Mouse (Mus musculus): ENCODE data around the gene Zfp609. TPM values are rescaled to one million over a fixed set of nuclear protein-coding genes. Genes with fewer than 3 reads are reported as not detected.

Zfp609 gene
- polyA plus RNA-seq, 1 experiment = 30.4 TPM

DNA sequence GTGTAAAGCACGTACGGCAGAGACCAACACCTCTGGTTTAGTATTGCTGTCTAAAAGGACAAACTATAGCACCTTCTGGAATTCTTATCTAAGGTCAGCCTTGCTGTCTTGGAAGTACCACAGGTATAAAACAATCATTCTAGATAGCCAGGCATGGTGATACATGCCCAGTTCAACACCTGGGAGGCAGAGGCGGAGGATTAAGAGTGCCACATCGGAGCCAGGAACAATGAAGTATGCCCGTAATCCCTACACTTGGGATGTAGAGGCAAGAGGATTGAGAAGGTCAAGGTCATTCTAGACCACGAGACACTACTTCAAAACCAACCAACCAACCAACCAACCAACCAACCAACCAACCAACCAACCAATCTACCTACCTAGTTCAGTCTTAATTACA is 98.8 kb downstream of the Zfp609 start:
- TF ChIP-seq CTCF (IDR thresholded peaks at IDR 0.05; ENCODE audit: borderline replicate concordance, insufficient read depth, low read length) (no peak), POLR2A (IDR thresholded peaks at IDR 0.05; ENCODE audit: low read depth, low read length) (no peak)
- Histone ChIP-seq H3K4me3 (ENCODE audit: insufficient read depth, low read length) (no peak overlapping the region), H3K27ac (ENCODE audit: insufficient read depth, low read length) (no peak overlapping the region), H3K4me1 (ENCODE audit: control insufficient read depth, insufficient read depth, low read length) (peaks cover 2% of the 10 kb centered on the region; the same call in 1 of the 2 replicates)

DNA sequence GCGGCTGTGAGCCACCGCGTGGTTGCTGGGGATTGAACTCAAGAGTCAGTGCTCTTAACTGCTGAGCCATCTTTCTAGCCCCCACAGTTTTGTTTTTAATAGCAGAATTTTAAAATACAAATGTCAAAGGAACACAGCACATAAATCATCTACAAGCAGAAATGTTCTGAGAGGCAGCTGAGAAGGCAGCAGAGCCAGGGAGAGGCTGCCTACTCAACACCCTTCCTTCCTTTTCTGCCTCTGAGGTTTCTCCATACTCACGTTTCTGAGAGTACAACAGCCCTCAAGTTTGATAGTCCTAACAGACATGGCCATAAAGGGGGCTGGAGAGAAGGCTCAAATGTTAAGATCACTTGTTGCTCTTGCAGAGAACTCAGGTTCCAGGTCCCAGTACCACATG is 99.9 kb downstream of the Zfp609 start:
- Histone ChIP-seq H3K4me3 (ENCODE audit: insufficient read depth, low read length) (no peak overlapping the region), H3K27ac (ENCODE audit: insufficient read depth, low read length) (no peak overlapping the region), H3K4me1 (ENCODE audit: control insufficient read depth, insufficient read depth, low read length) (peaks cover 2% of the 10 kb centered on the region; the same call in 1 of the 2 replicates)
- TF ChIP-seq CTCF (IDR thresholded peaks at IDR 0.05; ENCODE audit: borderline replicate concordance, insufficient read depth, low read length) (no peak), POLR2A (IDR thresholded peaks at IDR 0.05; ENCODE audit: low read depth, low read length) (no peak)

GRCm38 (mm10) chr9:65726431-65726830 is 100.9 kb downstream of the Zfp609 start:
- Histone ChIP-seq H3K27ac (ENCODE audit: insufficient read depth, low read length) (no peak overlapping the region), H3K4me1 (ENCODE audit: control insufficient read depth, insufficient read depth, low read length) (peaks cover 9% of the 10 kb centered on the region), H3K4me3 (ENCODE audit: insufficient read depth, low read length) (no peak overlapping the region)
- no peak for TF ChIP-seq CTCF (IDR thresholded peaks at IDR 0.05; ENCODE audit: borderline replicate concordance, insufficient read depth, low read length)
- no peak for TF ChIP-seq POLR2A (IDR thresholded peaks at IDR 0.05; ENCODE audit: low read depth, low read length)

DNA sequence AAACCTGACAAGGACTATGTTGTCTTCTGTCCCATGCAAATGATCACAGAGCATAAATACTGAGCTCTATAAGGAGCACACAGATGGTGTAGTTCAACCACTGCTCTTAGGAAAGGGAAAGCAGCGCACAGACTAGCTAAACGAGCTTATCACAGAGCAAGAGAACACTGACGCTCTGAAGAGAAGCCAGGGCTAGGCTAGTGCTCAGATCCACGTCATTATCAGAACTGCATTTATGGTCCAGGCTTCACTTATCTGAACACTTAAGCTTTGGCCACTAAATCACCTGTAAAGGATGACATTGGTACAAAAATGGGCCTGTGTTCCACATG is 102.1 kb downstream of the Zfp609 start:
- H3K4me1 ChIP-seq (ENCODE audit: control insufficient read depth, insufficient read depth, low read length) = peaks cover 13% of the 10 kb centered on the region
- no peak overlapping the region for H3K27ac ChIP-seq (ENCODE audit: insufficient read depth, low read length)
- TF ChIP-seq POLR2A (IDR thresholded peaks at IDR 0.05; ENCODE audit: low read depth, low read length) = no peak
- no peak for TF ChIP-seq CTCF (IDR thresholded peaks at IDR 0.05; ENCODE audit: borderline replicate concordance, insufficient read depth, low read length)
- H3K4me3 ChIP-seq (ENCODE audit: insufficient read depth, low read length) = no peak overlapping the region

- Histone ChIP-seq H3K27ac (ENCODE audit: insufficient read depth, low read length) (no peak overlapping the region), H3K4me3 (ENCODE audit: insufficient read depth, low read length) (no peak overlapping the region), H3K4me1 (ENCODE audit: control insufficient read depth, insufficient read depth, low read length) (peaks cover 13% of the 10 kb centered on the region)
- no peak for TF ChIP-seq POLR2A (IDR thresholded peaks at IDR 0.05; ENCODE audit: low read depth, low read length)
- TF ChIP-seq CTCF (IDR thresholded peaks at IDR 0.05; ENCODE audit: borderline replicate concordance, insufficient read depth, low read length) = no peak
Observed at GRCm38 (mm10) chr9:65724471-65725290, 102.7 kb downstream of the Zfp609 start.

GRCm38 (mm10) chr9:65721161-65721566 is 106.2 kb downstream of the Zfp609 start:
- TF ChIP-seq POLR2A (IDR thresholded peaks at IDR 0.05; ENCODE audit: low read depth, low read length) = no peak
- no peak for TF ChIP-seq CTCF (IDR thresholded peaks at IDR 0.05; ENCODE audit: borderline replicate concordance, insufficient read depth, low read length)
- Histone ChIP-seq H3K27ac (ENCODE audit: insufficient read depth, low read length) (no peak overlapping the region), H3K4me1 (ENCODE audit: control insufficient read depth, insufficient read depth, low read length) (peaks cover 13% of the 10 kb centered on the region), H3K4me3 (ENCODE audit: insufficient read depth, low read length) (no peak overlapping the region)

DNA sequence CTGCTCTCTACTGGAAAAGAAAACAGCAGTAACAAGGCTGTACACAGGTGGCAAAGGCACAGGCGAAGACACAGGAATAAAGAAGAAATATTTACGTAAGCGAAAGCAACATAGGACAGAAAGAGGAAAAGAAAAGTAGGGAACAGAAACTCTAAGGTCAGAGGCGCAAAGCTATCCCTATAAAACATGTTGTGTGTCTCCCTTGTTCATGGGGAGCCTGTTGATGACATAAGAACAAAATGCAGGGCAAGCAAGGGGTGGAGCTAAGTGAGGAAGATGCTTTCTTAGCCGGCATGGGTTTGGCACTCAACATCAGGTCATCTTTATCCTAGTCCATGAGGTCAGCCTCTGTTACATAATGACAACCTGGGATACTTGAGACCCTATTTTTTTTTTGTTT is 109.2 kb downstream of the Zfp609 start:
- Histone ChIP-seq H3K27ac (ENCODE audit: insufficient read depth, low read length) (no peak overlapping the region), H3K4me1 (ENCODE audit: control insufficient read depth, insufficient read depth, low read length) (peaks cover 11% of the 10 kb centered on the region), H3K4me3 (ENCODE audit: insufficient read depth, low read length) (no peak overlapping the region)
- TF ChIP-seq CTCF (IDR thresholded peaks at IDR 0.05; ENCODE audit: borderline replicate concordance, insufficient read depth, low read length) (no peak), POLR2A (IDR thresholded peaks at IDR 0.05; ENCODE audit: low read depth, low read length) (no peak)

- no peak for TF ChIP-seq CTCF (IDR thresholded peaks at IDR 0.05; ENCODE audit: borderline replicate concordance, insufficient read depth, low read length)
- TF ChIP-seq POLR2A (IDR thresholded peaks at IDR 0.05; ENCODE audit: low read depth, low read length) = no peak
- Histone ChIP-seq H3K4me1 (ENCODE audit: control insufficient read depth, insufficient read depth, low read length) (0 out of 2 replicates have a peak, but pooled peaks cover 5% of the 10 kb centered on the region), H3K4me3 (ENCODE audit: insufficient read depth, low read length) (no peak overlapping the region), H3K27ac (ENCODE audit: insufficient read depth, low read length) (no peak overlapping the region)
Observed at GRCm38 (mm10) chr9:65703926-65704595, 123.3 kb downstream of the Zfp609 start.

DNA sequence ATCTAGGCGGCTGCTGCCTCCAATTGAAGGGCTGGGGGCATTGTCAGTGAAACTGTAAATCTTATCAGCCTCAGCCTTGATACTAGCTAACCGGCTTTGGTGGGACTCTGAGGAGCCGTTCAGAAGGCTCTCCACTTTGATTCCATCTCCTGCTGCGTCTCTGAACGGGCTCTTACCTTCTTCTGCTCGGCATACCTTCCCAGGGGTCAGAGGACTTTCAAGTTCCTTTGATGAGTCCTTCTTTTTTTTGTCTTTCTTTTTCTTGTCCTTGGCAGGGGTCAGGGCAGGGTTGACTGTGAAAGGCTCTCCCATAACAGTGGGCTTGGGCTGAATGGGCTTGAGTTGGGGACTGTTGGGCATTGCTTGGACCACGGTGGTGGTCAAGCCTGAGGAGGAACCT is 124.1 kb downstream of the Zfp609 start:
- TF ChIP-seq POLR2A (IDR thresholded peaks at IDR 0.05; ENCODE audit: low read depth, low read length) (no peak), CTCF (IDR thresholded peaks at IDR 0.05; ENCODE audit: borderline replicate concordance, insufficient read depth, low read length) (no peak)
- Histone ChIP-seq H3K4me1 (ENCODE audit: control insufficient read depth, insufficient read depth, low read length) (0 out of 2 replicates have a peak, but pooled peaks cover 5% of the 10 kb centered on the region), H3K27ac (ENCODE audit: insufficient read depth, low read length) (no peak overlapping the region), H3K4me3 (ENCODE audit: insufficient read depth, low read length) (no peak overlapping the region)

DNA sequence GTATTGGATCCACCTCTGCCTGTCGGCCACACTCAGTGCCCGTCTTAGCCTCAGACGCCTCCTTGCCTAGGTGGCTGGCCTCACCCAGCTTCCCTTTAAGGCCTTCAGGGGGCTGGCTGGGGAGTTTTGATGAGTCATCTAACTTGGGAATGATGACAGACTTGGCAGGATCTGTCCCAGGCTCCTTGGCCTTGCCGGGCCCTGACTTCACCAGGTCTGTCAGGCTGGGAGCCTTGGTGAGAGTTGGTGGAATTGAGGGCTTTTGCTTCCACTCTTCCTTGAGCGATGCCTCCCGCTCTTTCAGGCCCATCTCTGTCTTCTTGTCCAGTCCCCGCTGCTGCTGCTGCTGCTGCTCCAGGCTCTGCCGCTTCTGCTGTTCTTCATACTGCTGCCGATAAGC is 125.1 kb downstream of the Zfp609 start:
- H3K27ac ChIP-seq (ENCODE audit: insufficient read depth, low read length) = no peak overlapping the region
- H3K4me3 ChIP-seq (ENCODE audit: insufficient read depth, low read length) = no peak overlapping the region
- TF ChIP-seq POLR2A (IDR thresholded peaks at IDR 0.05; ENCODE audit: low read depth, low read length) (no peak), CTCF (IDR thresholded peaks at IDR 0.05; ENCODE audit: borderline replicate concordance, insufficient read depth, low read length) (no peak)
- 0 out of 2 replicates have a peak, but pooled peaks cover 5% of the 10 kb centered on the region for H3K4me1 ChIP-seq (ENCODE audit: control insufficient read depth, insufficient read depth, low read length)

Data from embryonic fibroblast, embryonic 13.5 days (primary cell).